Mouse (Mus musculus) gastrocnemius, postnatal 4 days (tissue): ENCODE data around the gene Kifc1. TPM values are rescaled to one million over a fixed set of nuclear protein-coding genes. Genes with fewer than 3 reads are reported as not detected.

ENCODE experiments used
- DNase-seq, 2 experiments: peaks; one replicate each; pipeline ENCODE4 v3.0.0; 2021 to 2022; ENCODE audit warnings: low spot score in 2 of 2, mixed read lengths in 2 of 2
- microRNA-seq: library from miRNA; unstranded; fragments of <30 nt; microRNA quantifications from one replicate; pipeline ENCODE4 v1.2.0, GENCODE M21; 2021
- total RNA-seq, 2 experiments: library from RNA; stranded (reverse); gene quantifications; 2 replicates each; pipeline ENCODE4 v1.2.3; 2021

The Kifc1 gene
- total RNA-seq, 2 experiments from 2014 or later: 16.5 to 18.9 TPM

GRCm38 (mm10) chr17:33857816-33858215 lies 32.6 kb downstream of the Kifc1 start:
- DNase-seq: no peak

- DNase-seq: no peak
Observed at GRCm38 (mm10) chr17:33851331-33851730, 39.1 kb downstream of the Kifc1 start.

- no peak for DNase-seq
Observed at GRCm38 (mm10) chr17:33848139-33848538, 42.3 kb downstream of the Kifc1 start.

- no peak for DNase-seq
Observed at GRCm38 (mm10) chr17:33844196-33844595, 46.3 kb downstream of the Kifc1 start.

- DNase-seq: peak; percentile 81 to 91
Observed at GRCm38 (mm10) chr17:33842966-33843795, 47.3 kb downstream of the Kifc1 start, which contains the start of gene Cd320. Gene Cd320, plus strand, starts transcription at chr17:33843091.

GRCm38 (mm10) chr17:33829561-33829960 lies 60.9 kb downstream of the Kifc1 start:
- no peak for DNase-seq

- no peak for DNase-seq
Observed at GRCm38 (mm10) chr17:33828892-33829291, 61.6 kb downstream of the Kifc1 start.

- peak; percentile 43 to 62 for DNase-seq
Observed at GRCm38 (mm10) chr17:33826850-33827249, 63.6 kb downstream of the Kifc1 start.

Small RNAs within 50 kb of the gene (microRNA-seq; reads per million reads assigned to microRNA genes)
- not detected for gene Gm27740

Other genes starting within 250 kb of the Kifc1 start
- gene Hnrnpm, start 203.8 kb downstream of the Kifc1 start, total RNA-seq: 100 to 1,000 TPM; 145 to 171 TPM
- 10 to 100 TPM; 67.5 to 67.8 TPM for gene March2, start 172.0 kb downstream of the Kifc1 start, total RNA-seq
- gene Rab11b, start 130.1 kb downstream of the Kifc1 start, total RNA-seq: 100 to 1,000 TPM; 194 to 218 TPM
- 10 to 100 TPM; 22.5 to 43.8 TPM for gene Angptl4, start 108.8 kb downstream of the Kifc1 start, total RNA-seq
- gene Kank3, start 80.1 kb downstream of the Kifc1 start, total RNA-seq: 10 to 100 TPM; 31.6 to 33.4 TPM
- 1,000 to 10,000 TPM; 1,603 to 1,661 TPM for gene Rps28, start 66.1 kb downstream of the Kifc1 start, total RNA-seq
- gene Ndufa7, start 66.1 kb downstream of the Kifc1 start, total RNA-seq: 100 to 1,000 TPM; 292 to 312 TPM
- gene Cd320, start 47.6 kb downstream of the Kifc1 start, total RNA-seq: 10 to 100 TPM; 14.1 to 16.5 TPM
- not detected for gene Gm7029, start 16.8 kb downstream of the Kifc1 start, total RNA-seq
- gene Platr17, start 14.5 kb upstream of the Kifc1 start, total RNA-seq: not detected
- gene Daxx, start 18.8 kb upstream of the Kifc1 start, total RNA-seq: 10 to 100 TPM; 21.9 to 24.9 TPM
- 10 to 100 TPM; 43.2 to 43.9 TPM for gene Tapbp, start 25.2 kb upstream of the Kifc1 start, total RNA-seq
- gene Zbtb22, start 25.2 kb upstream of the Kifc1 start, total RNA-seq: 10 to 100 TPM; 24.9 to 26.8 TPM
- gene Rgl2, start 38.9 kb upstream of the Kifc1 start, total RNA-seq: 10 to 100 TPM; 43.2 to 48.4 TPM
- 10 to 100 TPM; 73.2 to 74.5 TPM for gene Pfdn6, start 49.7 kb upstream of the Kifc1 start, total RNA-seq
- gene Wdr46, start 50.0 kb upstream of the Kifc1 start, total RNA-seq: 10 to 100 TPM; 18.8 to 20.0 TPM
- gene B3galt4, start 60.8 kb upstream of the Kifc1 start, total RNA-seq: 1 to 10 TPM; 3.8 to 4.5 TPM
- 10 to 100 TPM; 37.4 to 38.6 TPM for gene Vps52, start 65.2 kb upstream of the Kifc1 start, total RNA-seq
- 100 to 1,000 TPM; 863 to 945 TPM for gene Rps18, start 65.3 kb upstream of the Kifc1 start, total RNA-seq
- 10 to 100 TPM; 38.8 to 51.5 TPM for gene H2-K1, start 109.7 kb upstream of the Kifc1 start, total RNA-seq
- 10 to 100 TPM; 19.3 to 20.9 TPM for gene Ring1, start 134.0 kb upstream of the Kifc1 start, total RNA-seq
- 10 to 100 TPM; 60.4 to 61.7 TPM for gene H2-Ke6, start 137.4 kb upstream of the Kifc1 start, total RNA-seq
- gene Slc39a7, start 141.0 kb upstream of the Kifc1 start, total RNA-seq: 100 to 1,000 TPM in 1 of 2 experiments, 10 to 100 TPM in 1; 98.5 to 107 TPM
- gene Rxrb, start 141.2 kb upstream of the Kifc1 start, total RNA-seq: 10 to 100 TPM; 43.6 to 49.4 TPM
- 10 to 100 TPM; 45.4 to 77.3 TPM for gene Col11a2, start 148.8 kb upstream of the Kifc1 start, total RNA-seq
- not detected for gene H2-Oa, start 201.7 kb upstream of the Kifc1 start, total RNA-seq
- gene H2-DMa, start 228.9 kb upstream of the Kifc1 start, total RNA-seq: 1 to 10 TPM; 7.6 to 8.7 TPM
- gene Brd2, start 232.0 kb upstream of the Kifc1 start, total RNA-seq: 100 to 1,000 TPM; 125 to 136 TPM